Mouse (Mus musculus): ENCODE data around the gene Acap1.

DNA sequence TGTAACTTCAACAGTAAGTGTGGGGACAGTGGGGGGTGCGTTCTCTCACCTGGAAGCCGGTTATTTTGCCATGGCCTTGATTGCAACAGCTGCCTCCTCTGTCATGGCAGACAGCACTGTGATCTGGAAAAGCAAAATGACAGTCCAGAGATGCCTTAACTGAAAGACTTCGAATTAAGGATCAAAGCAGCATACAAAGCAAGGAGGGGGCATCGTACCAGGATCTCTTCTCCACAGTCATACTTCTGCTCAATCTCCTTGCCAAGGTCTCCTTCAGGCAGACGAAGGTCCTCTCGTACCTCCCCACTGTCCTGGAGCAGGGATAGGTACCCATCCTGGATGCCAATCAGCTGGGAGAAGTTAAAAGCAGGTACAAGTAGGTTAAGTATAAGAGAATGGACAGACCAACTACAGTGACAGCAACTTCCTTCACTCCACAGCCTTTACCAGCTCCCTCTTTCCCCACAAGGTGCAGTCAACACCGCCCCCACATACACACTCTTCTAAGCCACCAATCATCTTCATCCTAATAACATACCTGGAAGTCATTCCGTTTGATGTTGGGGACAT is 22.1 kb upstream of the Acap1 start:
- TF ChIP-seq POLR2A (IDR thresholded peaks at IDR 0.05; ENCODE audit: low read depth, low read length): peak; percentile 53
- no peak for TF ChIP-seq USF1 (IDR thresholded peaks at IDR 0.05; ENCODE audit: low read depth, low read length)
- TF ChIP-seq E2F4 (IDR thresholded peaks at IDR 0.05; ENCODE audit: insufficient replicate concordance, low read depth, low read length): no peak
- TF ChIP-seq CTCF (conservative IDR thresholded peaks at IDR 0.05 in 1 of 2, IDR thresholded peaks at IDR 0.05 in 1 of 2; ENCODE audit: low read depth in 2 of 2, low read length in 2 of 2): no peak
- no peak for TF ChIP-seq ZC3H11A (IDR thresholded peaks at IDR 0.05; ENCODE audit: low read depth, low read length)
- TF ChIP-seq ELF1 (IDR thresholded peaks at IDR 0.05; ENCODE audit: low read depth, low read length): no peak
- TF ChIP-seq RCOR1 (conservative IDR thresholded peaks at IDR 0.05; ENCODE audit: low read depth, low read length): no peak
- no peak for TF ChIP-seq ETS1 (conservative IDR thresholded peaks at IDR 0.05; ENCODE audit: low read depth, low read length)

Data from CH12.LX (cell line).